Mouse (Mus musculus) adrenal gland, adult (tissue): ENCODE measurements around the gene Slc2a1.

Source experiments
- DNase-seq, 2 experiments: peaks; one replicate each; pipeline ENCODE4 v3.0.0; 2022 to 2023; ENCODE audit warnings: low spot score in 1 of 2; ENCODE audit not compliant: inconsistent age in 2 of 2

The Slc2a1 gene

DNA sequence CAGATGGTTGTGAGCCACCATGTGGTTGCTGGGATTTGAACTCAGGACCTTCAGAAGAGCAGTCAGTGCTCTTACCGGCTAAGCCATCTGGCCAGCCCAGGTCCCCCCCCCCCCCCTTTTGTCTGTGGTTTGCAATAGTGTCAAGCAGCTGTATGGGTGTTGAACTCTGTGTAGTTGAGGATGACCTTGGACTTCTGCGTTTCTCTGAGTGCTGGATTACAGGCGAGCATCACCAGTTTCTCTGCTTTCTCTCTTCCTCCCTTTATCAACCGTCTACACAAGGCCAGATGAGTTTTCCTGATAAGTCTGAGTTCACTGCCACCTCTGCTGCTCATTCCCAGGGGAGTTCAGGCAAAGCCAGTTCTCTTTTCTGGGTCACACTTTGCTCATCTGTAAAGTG is 11.1 kb upstream of the Slc2a1 start:
- DNase-seq = no peak

DNA sequence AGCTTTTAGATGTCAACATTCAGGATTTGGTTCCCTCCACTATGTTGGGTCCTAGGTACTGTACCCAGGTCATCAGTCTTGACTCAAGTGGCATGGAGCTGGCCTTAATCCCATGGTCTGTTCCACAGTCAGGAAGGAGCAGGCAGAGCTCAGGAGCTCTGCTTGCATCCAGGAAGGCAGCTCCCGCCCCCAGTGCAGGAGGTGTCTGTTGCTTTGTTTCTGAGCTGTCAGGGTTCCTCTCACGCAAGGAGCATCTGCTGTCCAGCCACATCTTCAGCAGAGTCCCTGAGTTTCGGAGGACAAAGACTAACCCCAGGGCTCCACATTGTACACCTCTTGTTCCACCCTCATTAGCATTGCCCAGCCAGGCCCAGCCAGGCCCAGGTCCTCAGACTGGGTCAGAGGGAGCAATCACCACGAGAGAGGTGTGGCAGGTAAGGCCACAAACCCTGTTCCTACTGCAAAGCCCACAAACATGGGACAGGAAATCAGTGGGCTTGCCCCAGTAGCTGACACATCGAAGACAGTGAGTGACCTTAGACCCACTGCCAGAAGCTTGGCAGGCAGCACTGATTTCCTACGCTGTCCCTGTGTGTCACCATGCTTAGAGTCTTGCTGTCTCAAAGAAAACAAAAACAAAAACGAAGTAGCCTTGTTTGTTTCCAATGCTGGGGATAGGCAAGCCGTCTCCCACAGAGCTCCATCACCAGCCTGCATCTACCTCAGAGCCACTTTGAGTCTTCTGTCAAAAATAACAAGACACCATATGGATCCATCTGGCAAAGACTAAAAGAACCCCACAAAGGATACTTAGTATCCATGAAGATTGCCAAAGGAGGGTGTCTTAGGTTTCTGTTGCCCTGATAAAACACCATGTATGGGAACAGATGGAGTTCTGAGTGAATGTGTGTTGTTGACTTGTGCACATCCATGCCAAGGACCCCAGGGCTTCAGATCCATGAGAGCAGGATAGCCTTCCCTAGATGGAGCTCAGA is 10.0 kb upstream of the Slc2a1 start:
- DNase-seq = no peak

DNA sequence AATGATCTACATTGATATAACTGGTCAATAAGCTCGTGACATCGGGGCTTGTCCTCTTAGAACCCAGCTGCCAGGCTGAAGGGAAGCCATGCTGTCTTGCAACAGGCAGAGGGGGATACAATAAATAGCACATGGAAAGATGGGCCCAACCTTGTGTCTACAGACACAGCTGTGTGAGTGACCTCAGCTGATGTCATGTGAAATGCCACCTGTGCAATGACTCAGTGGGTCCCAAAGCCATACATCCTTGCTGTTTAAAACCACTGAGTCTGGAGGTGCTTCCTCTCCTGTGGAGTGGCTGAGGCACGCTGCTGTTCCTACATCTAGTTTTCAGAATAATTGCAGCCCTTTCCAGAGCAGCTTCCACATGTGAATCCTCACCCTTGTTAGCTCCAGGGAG is 7.1 kb upstream of the Slc2a1 start:
- DNase-seq = no peak

DNA sequence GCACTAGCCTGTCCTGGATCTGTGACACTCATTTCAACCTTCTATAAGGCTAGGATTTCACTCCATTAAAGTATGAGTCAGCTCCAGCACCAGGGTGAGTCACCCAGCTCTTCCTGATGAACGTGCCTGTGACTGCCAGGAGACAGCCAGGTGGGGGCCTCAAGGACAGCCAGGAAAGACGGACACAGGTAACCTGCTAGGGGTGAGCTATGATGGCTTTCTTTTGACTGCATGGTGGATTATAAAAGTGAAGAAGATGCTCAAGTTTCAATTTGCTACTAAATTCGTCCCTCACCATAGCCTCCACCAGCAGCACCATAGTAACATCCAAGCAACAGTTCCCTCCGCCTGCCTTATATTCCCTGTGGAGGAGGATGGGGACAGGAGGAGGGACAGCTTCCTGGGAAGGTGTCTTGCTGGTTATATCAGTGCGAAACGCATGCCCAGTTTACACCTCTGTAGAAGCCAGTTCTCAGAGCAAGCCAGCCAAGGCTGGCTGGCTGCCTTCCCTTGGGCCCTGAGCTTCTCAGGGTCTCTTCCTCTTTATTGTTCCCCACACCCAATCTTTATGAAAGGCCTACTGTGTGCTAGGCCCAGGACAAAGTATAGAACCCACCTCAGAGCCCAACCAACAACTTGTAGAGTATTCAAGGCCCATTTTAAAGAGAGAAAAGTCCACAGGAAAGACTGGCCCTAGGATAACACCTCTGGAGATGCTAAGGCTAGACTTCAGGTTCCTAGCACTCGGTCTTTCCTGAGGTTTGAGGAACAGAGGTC is 6.0 kb upstream of the Slc2a1 start:
- DNase-seq = peak; percentile 51 to 76

DNA sequence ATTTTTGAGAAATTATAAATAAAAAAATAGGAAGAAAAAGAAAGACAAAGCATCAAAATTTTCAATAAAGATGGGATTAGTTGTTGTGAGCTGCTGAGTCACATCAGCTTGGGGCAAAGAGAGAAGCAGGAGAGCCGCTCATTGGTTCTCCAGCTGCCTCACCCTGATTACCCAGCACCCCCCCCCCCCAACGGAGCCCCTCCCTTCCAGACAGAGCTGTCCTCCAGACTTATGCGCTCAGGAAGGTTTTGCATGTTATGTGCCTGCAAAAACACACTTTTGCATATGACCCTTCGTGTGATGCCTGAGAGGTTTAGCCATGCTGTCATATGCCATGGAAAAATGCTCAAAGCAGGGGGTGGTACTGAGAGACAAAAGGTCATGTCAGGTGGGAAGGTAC is 3.7 kb upstream of the Slc2a1 start:
- no peak for DNase-seq

DNA sequence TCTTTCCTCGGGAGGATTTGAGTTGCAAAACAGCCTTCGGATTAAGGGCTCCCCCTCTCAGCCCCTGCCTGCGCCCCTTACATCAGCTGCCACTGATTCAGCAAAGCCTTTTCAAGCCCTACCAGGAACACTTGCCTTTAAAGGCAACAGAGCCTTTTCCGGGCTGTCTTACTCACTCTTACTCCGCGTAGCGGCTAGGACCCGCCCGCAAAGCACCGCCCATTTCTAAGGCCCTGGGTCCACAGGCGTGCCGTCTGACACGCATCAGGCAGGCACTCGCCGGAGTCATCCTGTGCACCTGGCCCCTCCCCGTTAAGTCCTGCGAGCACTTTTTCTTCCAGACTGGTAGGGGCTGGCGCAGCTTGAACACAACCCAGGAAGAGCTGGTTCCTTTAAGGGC is 2.8 kb upstream of the Slc2a1 start:
- DNase-seq = peak; percentile 82 to 91

DNA sequence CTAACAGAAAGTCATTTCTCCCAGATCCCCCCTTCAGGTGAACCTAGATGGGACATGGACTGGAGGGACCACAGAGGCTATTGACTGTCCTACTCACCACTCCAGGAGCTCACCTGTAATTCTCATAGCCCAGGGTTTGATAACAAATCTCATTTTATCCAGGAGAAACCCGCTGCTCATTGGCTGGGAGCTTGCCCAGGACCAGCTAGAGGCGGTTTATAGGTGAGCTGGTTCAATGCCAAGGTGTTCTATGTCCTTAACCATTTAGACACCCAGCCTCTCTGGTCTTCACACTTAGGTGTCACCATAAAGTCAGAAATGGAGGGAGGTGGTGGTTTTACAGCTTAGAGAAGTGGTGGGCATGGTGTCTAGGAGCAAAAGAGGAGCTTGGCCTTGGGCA is 644 bp upstream of the Slc2a1 start:
- DNase-seq = peak in 1 of 2 experiments; percentile 61

DNA sequence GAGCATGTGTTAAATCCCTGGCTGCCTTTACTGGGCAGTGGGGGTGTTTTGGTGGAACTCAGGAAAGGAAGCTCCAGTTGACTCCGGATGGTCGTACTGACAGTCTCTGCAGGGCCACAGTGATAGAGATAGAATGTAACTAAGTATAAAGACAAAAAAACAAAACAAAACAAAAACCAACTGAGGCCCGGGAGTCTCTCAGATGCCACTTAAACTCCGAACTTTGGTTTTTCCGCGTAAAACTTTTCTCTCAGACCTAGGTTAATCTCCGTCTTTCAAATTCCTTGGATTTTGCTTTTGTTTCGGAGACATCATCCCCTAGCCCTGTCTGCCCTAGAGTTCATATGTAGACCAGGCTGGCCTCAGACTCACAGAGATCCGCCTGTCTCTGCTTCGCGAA is 1.1 kb downstream of the Slc2a1 start:
- DNase-seq = no peak

DNA sequence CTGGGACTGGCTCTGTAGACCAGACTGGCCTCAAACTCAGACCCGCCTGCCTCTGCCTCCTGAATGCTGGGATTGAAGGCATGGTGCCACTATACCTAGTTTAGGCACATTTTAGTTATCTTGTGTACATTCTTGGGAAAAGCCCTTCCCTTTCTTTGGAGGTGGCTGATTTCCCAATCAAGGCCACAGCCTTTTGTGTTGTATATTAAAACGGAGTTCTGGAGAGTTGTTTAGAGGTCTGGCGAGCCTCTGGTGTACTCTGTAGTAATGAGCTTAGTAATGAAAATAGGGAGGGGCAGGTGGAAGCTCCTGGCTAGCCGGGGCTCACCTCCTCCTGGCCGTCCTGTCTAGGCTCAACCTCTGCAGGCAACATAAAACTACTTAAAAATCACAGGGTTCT is 2.0 kb downstream of the Slc2a1 start:
- DNase-seq = no peak

DNA sequence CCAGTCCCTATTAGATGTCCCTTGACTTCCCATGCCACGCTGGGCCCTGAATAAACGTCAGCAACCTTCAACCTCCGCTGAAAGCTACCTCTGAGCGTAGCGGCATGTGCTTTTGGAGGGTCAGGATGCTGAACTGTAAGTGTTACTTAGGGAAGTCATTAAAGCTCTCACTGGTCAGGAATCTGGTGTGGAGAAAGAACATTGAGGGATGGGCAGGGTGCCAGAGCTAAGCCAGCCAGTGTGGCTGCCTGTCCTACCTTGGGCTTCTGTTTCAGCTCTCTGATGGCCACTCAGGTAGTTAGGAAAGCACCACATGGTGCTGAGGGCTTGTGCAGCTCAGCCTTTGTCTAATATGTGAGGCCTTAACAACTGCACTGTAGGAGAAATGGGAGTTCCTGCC is 2.9 kb downstream of the Slc2a1 start:
- DNase-seq = no peak

DNA sequence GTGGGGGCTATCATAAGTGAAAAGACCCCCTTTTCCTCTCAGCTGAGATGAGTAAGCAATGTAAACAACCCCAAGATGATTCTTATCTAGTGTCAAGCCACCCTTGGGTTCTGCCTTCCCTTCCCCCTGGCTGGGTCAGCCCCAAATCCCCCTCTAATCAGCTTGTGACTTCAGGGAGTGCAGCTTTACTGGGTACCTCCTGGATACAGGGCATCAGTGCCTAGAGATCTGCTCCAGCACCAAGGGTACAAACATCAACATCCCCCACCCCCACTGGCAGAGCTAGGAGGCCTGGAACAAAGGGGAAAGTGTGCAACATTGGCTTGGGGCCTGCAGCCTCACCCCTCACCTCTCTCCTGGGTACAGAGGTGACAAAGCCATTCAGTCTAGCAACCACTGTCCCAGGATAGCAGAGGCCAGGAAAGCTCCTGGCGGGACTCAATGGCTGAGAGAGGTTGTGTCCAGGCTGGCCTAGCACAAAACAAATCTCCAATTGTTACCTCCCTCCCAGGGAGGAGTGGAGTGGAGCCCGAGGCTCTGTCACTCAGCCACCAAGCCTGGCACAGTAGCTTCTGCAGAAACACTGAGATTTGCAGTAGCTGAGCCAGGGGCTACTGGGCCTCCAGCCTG is 3.9 kb downstream of the Slc2a1 start:
- DNase-seq = no peak

DNA sequence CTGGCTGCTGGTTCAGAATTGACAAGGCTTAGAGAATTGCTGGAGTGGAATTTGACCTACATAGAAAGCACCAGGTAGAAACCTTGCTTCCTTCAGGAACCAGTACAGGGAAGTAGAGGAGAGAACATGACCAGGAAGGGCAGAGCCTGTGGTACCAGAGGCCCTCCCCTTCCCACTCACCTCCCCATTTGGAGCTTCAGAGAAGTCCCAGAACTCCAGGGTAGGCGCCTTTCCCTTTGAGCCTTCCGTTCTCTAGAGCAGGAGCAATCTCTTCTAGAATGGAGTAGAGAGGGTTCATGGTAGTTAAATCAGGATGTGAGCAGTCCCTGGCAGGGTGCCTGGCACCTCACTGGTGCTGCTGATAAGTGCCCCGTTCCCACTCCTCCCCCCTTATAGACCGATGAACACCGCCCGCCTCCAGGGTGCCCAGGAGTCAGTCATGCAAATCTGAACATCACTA is 7.1 kb downstream of the Slc2a1 start:
- peak in 1 of 2 experiments; percentile 55 for DNase-seq

DNA sequence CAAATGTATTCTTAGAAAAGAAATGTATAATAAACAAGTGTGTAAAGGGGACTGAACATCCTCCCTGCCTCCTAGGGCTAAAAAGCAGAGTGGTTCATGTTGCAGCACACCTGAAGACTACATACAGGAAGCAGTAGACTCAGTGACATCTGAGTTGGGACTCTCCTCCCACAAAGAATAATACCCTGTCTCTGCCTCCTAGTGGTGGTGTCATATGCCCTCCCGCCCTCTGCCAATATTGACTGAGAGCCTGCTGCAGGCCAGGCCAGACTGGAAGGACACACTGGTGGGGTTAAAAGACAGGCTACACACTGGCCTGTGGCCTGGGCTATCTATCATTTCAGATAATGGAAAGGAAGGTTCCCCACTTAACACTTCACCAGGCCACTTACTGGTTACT is 7.8 kb downstream of the Slc2a1 start:
- DNase-seq = no peak

DNA sequence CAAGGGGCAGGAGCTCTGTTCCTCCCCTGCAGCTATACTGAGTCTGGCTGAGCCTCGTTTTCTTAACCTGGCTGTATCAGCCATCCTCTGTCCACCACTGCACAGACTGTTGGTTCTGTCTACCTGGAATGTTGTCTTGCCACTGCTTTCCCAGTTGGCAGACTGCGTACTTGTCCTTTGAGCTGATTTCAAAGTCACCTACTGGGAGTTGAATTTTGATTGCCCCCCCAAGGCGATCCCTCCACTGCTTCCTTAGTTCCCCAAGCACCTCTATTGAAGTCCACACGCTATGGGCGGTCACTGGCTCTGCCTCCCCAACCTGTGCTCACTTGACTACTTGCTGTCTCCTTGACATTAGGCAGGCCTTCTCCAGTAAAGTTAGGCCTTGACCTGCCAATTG is 9.1 kb downstream of the Slc2a1 start:
- DNase-seq = no peak

DNA sequence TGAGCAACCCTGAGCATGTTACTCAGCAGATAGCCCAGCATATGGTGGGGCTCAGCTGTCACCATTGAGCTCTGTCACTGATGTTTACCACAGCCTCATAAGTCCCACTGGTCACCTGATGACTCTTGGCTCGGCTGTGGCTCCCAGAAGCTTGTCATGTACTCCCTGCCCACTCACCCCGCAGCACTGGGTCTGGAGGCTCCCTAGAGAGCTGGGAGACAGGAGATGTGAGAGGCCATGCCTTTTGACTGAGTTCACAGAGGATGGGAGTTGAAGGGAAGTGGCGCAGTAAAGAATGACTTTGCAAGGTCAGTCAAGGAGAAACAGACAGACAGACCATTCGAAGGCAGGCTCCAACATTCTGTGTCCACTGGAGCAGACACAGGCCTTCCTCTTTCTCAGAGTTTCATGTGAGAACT is 10.2 kb downstream of the Slc2a1 start:
- DNase-seq = no peak

DNA sequence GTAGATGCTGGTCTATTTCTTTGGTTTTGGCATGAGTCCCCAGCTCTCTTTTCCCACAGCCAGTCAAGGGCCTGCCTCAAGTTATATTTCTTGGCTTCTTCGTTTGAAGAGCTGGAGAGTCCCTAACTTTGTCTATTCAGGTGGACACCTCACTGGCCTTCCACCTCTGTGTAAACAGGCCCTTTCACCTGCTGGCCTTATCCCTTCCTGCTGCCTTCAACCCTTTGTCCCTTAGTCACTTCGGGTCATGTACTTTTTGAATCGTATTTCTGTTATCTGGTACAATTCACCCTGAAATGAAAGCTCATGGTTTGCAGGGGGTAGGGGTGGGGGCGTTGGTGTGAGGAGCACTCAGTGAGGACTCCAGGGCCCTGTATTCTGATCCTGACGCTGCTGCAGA is 10.8 kb downstream of the Slc2a1 start:
- DNase-seq = no peak

DNA sequence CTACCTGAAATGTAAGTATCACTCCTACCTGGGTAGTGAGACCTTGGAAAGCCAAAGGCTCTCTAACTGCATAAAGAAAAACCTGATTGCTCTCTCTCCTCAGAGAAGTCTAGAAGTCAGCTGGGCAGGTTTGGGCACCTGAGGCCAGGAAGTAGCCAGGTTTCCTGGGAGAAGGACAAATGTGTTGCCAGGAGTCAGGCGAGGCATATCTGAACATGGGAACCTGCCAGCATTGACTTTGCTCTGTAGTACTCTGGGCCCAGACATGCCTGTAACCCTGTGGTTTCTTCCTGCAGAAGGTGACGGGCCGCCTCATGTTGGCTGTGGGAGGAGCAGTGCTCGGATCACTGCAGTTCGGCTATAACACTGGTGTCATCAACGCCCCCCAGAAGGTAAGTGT is 11.6 kb downstream of the Slc2a1 start:
- DNase-seq = no peak

DNA sequence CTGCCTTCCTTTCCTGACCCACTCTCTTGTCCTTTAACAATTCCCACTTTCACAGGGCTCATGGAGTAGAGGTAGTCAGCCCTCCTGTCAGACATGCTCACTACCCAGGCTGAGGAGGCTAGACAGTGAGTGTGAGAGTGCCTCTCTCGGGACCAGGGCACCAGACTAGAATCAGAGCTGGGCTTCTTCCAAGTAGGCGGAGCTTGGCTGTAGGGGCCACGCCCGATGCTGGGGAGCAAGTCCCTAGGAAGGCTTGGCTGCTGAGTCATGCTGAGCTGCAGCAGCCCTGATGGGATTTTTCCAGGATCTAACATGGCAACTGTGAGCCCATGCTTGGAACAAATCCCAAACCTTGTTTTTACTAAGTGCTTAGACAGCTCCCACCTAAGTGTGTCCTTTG is 12.7 kb downstream of the Slc2a1 start:
- peak; percentile 94 to 97 for DNase-seq

DNA sequence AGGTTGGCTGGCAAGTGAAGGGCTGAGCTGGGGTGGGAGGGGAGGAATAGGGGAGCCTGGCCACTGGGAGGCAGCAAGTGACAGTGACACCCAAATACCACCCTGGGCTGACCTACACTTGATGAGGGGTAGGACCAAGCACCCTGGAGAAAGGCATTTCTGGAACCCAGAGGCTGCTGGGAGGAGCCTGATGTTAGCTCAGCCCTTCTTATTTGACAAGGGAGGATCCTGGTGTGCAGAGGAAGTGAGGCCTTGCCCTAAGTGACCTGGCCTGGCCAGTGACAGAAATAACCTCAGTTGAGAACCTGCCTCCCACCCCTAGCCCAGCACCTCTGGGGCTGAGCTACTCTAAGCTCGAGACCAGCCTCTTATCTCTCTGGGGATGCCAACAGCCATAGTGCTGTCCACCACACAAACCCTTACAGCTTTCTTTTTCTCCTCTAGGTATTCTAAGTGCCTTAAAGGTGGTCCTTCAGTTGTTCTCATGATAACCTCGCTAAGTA is 16.3 kb downstream of the Slc2a1 start:
- no peak for DNase-seq

DNA sequence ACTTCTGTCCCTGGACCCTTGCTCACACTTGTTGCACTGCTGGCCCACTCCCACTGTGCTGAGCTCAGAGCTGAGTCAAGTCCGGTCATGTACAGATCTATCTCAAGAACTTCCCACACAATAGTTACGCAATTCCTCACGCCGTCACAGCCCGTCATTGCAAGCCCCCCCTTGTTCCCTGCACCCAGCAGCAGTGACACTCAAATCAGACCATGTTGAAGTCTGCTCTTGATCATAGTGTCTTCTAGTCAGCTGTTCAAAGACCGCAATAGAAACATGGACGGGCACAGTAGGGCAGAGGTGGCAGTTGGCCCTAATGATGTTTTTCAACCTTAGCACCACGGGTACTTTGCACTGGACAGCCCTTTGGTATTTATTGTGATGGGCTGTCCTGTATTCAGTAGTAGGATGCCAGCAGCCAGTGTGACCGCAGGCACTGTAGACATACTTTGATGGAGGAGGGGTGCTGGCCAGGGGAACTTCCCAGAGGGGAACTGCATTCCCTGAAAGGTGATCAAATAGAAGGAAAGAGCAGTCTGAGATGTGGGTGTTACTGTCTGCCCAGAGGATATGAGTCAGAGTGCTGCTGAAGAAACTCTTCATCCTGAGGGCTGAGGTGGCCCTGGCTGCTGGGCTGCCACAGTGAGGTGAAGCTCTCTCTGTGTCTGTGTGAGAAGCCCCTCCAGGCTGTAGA is 17.2 kb downstream of the Slc2a1 start:
- no peak for DNase-seq

DNA sequence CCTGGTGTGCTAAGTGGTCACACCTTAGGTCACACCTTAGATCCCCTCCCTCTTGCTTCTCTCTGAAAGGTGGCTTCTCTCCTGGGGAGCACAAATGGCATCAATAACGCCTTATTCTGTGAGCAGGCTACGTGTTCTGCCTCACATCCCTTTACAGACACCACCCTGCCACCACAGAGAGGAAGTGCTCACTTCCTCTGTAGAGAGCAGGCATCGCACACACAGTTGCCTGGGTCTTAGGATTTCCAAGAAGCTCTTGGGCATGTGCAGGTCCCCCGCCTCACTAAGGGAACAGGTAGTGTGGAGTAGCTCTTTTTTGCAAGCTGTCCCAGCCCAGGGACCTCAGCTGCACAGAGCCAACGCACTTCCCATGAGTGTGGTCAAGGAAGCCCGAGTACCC is 18.7 kb downstream of the Slc2a1 start:
- no peak for DNase-seq
